Mouse (Mus musculus): ENCODE measurements around the gene Bcl2.

Gene Bcl2

DNA sequence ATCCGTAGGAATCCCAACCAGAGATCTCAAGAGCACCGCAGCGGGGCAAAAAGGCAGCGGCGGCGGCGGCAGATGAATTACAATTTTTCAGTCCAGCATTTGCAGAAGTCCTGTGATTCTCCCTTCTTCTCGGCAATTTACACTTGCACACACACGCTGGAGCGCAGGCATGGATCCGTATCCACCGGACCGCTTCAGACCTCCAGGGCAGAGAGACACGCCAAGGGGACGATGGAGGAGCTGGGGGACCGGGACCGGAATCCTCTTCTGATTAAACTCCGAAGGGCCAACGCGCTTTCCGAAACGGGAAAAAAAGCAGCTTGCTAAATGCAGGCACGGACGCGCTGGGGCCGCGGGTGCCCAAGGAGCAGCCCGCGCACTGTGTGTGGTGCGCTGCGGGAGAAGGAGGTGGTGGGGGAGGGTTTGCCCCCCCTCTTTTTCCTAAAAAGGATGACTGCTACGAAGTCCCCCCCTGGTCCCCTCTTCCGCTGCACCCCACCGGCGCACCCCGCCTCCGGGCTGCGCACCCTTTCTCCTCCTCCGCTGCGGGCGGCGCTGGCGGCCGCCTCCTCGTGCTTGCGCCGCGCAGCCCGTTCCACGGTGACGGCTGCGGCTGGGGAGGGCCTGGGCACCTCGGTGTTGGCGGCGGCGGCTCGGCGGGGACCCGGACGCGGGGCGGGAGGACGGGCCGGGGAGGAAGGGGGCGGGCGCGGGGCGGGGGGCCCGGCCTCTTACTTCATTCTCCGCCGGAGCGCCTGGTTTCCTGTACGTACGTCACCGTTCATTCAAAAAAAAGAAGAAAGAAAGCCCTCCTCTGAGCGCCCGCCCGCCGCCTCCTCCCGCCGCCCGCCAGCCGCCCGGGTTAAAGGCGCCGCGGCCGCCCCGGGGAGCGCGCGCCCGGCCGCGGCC, at the start of gene Bcl2:
TSS of gene Bcl2 (minus strand) at position 654 of the 909 bp plus-strand sequence.
- under 1% methylated on average over 94 of the region's 95 CpGs for WGBS

GRCm38 (mm10) chr1:106760750-106761149, 46.7 kb upstream of the Bcl2 start:
- 86% methylated on average over 3 of the region's 3 CpGs for WGBS

GRCm38 (mm10) chr1:106759572-106760435, 45.7 kb upstream of the Bcl2 start, which contains the start of gene Kdsr:
Kdsr (minus strand) TSS chr1:106759727.
- WGBS: 2% methylated on average over 51 of the region's 51 CpGs

DNA sequence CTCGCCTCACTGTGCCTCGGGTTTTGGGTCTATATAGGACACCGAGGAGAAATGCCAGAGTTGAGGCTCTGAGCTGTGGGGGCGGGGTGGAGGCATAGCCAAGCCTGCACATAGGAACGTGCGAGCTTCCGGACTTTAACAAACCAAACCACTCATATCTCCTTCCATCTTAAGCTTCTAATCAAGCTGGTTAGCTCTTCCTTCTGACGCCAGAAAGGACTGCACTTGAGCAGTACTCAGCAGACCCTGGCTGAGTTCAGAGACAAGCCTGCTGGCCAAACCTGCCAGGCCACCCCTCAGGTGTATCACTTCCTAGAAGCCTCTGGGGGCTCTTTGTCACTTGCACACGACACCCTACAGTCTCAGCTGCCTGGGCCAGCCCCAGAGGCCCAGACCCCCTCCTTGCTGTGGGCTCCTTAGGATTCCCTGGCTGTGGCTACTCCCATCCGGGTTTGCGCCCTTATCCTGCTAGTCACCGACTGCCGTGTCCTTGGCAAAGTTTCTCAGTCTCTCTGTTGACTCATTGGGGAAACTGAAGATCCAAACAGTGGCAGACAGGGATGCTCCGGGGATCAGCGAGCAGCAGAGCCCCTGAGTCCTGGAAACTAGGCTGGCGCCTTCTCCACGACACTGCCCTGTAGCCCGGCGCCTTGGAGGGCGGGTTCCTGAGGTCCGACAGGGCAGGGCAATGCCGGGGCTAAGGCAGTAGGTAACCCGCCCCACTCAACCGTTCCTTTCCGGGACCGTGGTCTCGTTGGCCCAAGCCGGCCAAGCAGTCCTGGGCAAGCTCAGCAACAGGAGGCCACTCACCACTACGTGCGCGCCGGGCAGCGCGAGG, 44.9 kb upstream of the Bcl2 start:
- 1% methylated on average over 34 of the region's 34 CpGs for WGBS

DNA sequence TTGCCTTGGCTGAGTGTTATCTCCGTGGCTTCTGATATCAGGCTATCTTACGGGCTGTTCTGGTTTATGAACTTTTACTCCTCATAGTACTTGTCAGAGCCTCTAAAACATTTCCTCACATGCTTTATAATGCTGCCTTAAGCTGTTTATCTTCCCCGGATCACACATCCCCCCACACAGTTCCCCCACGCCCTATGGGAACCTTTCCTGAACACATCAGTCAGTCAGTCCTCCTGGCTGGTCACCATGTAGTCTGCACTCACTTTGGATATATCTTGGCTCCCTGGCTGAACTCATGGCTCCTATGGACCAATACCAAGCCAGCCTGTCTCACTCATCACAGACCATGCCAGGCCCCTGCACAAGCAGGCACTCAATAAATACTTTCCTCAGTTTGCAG, 42.6 kb upstream of the Bcl2 start:
- 81% methylated on average over 4 of the region's 4 CpGs for WGBS

GRCm38 (mm10) chr1:106752013-106752412, 37.9 kb upstream of the Bcl2 start:
- 72% methylated on average over 5 of the region's 5 CpGs for WGBS

GRCm38 (mm10) chr1:106750656-106751055, 36.6 kb upstream of the Bcl2 start:
- 64% methylated on average over 1 of the region's 1 CpGs for WGBS

DNA sequence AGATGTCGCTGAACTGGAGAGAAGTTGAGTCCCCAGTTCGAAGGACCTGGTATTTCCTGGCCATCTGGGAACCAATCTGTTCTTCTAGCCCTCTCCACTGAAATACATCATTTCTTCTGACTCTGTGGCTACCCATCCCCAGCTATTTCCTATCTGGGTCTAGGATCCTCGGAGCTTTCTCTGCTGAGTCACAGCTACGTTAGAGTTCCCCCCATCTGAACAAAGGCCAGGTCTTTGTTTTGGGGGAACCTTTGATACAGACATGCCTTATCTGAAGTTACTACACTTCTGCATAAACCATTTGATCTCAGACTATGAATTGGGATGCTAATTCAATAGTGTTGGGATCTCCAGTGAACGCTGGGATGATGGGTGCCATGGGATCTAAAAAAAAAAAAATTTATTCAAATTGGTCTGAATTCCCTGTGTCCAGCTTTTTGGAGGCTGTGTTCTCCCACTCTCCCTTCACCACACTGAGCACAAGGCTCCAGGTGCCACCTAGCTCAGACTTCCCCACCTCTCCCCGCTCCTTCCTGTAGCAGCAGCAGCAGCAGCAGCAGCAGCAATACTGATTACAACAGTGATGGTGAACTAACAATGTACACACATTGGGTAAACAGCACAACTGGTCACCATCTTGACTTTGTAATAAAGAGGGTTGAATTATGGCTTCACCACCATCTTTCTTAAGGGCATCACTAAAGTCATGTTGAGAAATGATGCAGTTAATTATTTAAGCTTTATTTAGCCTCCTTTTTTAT, 34.7 kb upstream of the Bcl2 start:
- 83% methylated on average over 6 of the region's 6 CpGs for WGBS

GRCm38 (mm10) chr1:106742980-106743379, 28.9 kb upstream of the Bcl2 start:
- WGBS: 83% methylated on average over 6 of the region's 6 CpGs

DNA sequence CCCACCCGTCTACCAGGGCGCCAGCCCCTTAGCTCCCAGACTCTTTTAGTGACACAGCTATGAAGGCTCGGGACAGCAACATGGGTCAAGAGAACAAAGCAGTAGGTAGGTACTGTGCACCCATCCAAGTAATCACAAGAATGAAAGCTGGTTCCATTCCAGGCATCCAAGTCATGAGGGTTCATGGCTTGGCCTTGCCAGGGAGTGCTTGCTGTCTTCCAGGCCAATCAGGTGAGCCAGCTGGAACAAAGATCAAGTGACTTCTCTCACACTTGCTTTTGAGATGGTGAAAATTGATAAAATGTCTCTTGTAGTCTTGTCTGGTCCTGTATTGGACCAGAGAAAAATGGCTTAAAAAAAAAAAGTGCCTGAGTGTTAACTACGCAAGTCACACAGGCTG, 26.7 kb upstream of the Bcl2 start:
- WGBS: 96% methylated on average over 4 of the region's 4 CpGs

- WGBS: 47% methylated on average over 5 of the region's 5 CpGs
Observed at GRCm38 (mm10) chr1:106739810-106740209, 25.7 kb upstream of the Bcl2 start.

GRCm38 (mm10) chr1:106738092-106738491, 24.0 kb upstream of the Bcl2 start:
- WGBS: 93% methylated on average over 3 of the region's 3 CpGs

GRCm38 (mm10) chr1:106736211-106736610, 22.1 kb upstream of the Bcl2 start:
- WGBS: 89% methylated on average over 8 of the region's 8 CpGs

GRCm38 (mm10) chr1:106735586-106735985, 21.5 kb upstream of the Bcl2 start:
- 60% methylated on average over 2 of the region's 2 CpGs for WGBS

GRCm38 (mm10) chr1:106722061-106722460, 8.0 kb upstream of the Bcl2 start:
- WGBS: 67% methylated on average over 5 of the region's 5 CpGs

GRCm38 (mm10) chr1:106717736-106718135, 3.7 kb upstream of the Bcl2 start:
- WGBS: 62% methylated on average over 7 of the region's 7 CpGs

- WGBS: 22% methylated on average over 7 of the region's 7 CpGs
Observed at GRCm38 (mm10) chr1:106717071-106717601, 3.1 kb upstream of the Bcl2 start.

DNA sequence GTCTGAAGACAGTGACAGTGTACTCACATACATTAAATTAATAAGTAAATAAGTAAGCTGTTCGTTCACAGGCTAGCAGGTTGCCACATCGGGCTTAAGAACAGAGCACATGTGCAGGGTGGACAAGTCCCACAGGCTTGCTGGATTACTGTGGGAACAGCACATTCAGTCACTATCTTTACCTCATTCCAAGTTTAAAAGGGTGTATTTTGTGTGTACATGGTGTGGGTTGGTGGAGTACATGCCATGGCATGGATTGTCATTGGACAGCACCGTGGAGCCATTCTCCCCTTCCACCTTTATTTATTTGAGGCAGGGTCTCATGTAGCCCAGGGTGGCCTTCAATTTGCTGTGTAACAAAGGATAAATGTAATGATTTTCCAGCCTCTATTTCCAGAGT, 2.1 kb upstream of the Bcl2 start:
- WGBS: 90% methylated on average over 3 of the region's 3 CpGs

DNA sequence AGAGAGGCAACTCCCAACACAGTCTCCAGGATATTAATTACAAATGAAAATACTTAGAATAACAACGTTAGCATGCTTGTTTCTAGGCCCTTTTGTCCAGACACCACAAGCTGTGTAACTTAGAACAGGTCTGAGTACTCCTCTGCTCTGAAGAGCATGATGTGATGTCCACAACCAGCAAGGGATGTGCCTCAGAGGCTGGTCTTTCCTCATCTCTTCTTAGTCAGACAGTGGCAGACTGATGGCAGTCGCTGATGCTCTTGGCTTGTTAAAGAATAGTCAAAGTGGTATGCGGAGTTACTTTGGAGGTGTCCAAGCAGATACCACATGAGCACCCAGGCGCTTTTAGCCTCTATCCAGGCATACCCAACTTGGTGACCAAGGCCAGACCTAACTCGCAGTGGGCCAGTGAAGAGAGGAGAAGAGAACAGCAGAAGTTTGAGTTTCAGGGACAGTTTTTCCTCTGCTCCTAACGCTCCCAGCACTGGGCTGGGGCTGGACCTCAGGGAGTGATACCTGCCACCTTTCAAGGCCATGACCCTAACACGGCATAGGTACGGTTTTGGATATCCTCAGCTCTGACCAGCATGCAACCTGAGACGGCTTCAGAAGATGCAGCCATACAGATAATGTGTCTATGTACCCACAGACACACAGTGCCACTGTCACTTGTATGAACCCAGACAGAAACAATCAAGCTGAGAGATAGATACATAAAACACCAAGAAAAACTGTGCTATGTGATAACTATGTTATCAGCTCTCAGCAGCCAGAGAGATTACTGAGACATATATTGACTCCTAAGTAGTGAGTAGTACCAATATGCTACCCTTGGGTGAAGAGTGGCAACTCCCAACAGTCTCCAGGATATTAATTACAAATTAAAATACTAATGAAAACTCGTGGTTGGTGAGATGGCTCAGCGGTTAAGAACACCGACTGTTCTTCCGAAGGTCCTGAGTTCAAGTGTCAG, 1.3 kb upstream of the Bcl2 start:
- WGBS: 93% methylated on average over 13 of the region's 13 CpGs

Measured in cerebral cortex, adult 2 months (tissue).